Mouse (Mus musculus): ENCODE results near the gene Nsun6.

Nsun6 gene

GRCm38 (mm10) chr2:15054945-15055637, at the start of gene Nsun6:
Gene Nsun6, minus strand, starts transcription at chr2:15055069.
- peak; percentile 90 for DNase-seq (ENCODE audit: low read depth, low spot score)

- DNase-seq (ENCODE audit: low read depth, low spot score) = no peak
Observed at GRCm38 (mm10) chr2:15104386-15104785, 49.5 kb upstream of the Nsun6 start.

GRCm38 (mm10) chr2:15096514-15097090, 41.7 kb upstream of the Nsun6 start:
- DNase-seq (ENCODE audit: low read depth, low spot score) = peak; percentile 53

- DNase-seq (ENCODE audit: low read depth, low spot score) = no peak
Observed at GRCm38 (mm10) chr2:15087308-15087707, 32.4 kb upstream of the Nsun6 start.

GRCm38 (mm10) chr2:15083702-15084101, 28.8 kb upstream of the Nsun6 start:
- no peak for DNase-seq (ENCODE audit: low read depth, low spot score)

- no peak for DNase-seq (ENCODE audit: low read depth, low spot score)
Observed at GRCm38 (mm10) chr2:15067091-15067490, 12.2 kb upstream of the Nsun6 start.

- DNase-seq (ENCODE audit: low read depth, low spot score) = no peak
Observed at GRCm38 (mm10) chr2:15065447-15065846, 10.6 kb upstream of the Nsun6 start.

GRCm38 (mm10) chr2:15064380-15065269, 9.8 kb upstream of the Nsun6 start:
- DNase-seq (ENCODE audit: low read depth, low spot score) = no peak

- no peak for DNase-seq (ENCODE audit: low read depth, low spot score)
Observed at GRCm38 (mm10) chr2:15063815-15064214, 8.9 kb upstream of the Nsun6 start.

GRCm38 (mm10) chr2:15060856-15061255, 6.0 kb upstream of the Nsun6 start:
- DNase-seq (ENCODE audit: low read depth, low spot score) = no peak

GRCm38 (mm10) chr2:15058227-15058626, 3.4 kb upstream of the Nsun6 start:
- no peak for DNase-seq (ENCODE audit: low read depth, low spot score)

GRCm38 (mm10) chr2:15055741-15056151, 877 bp upstream of the Nsun6 start:
- DNase-seq (ENCODE audit: low read depth, low spot score) = peak; percentile 34

GRCm38 (mm10) chr2:15054496-15054895, 373 bp downstream of the Nsun6 start:
- DNase-seq (ENCODE audit: low read depth, low spot score) = peak; percentile 44

GRCm38 (mm10) chr2:15049117-15049873, 5.6 kb downstream of the Nsun6 start, which contains the start of gene Arl5b:
Gene Arl5b, plus strand, starts transcription at chr2:15049395.
- peak; percentile 97 for DNase-seq (ENCODE audit: low read depth, low spot score)

GRCm38 (mm10) chr2:15040326-15040725, 14.5 kb downstream of the Nsun6 start:
- peak; percentile 50 for DNase-seq (ENCODE audit: low read depth, low spot score)

- DNase-seq (ENCODE audit: low read depth, low spot score) = no peak
Observed at GRCm38 (mm10) chr2:15038705-15039104, 16.2 kb downstream of the Nsun6 start.

- DNase-seq (ENCODE audit: low read depth, low spot score) = no peak
Observed at GRCm38 (mm10) chr2:15027816-15028215, 27.1 kb downstream of the Nsun6 start.

GRCm38 (mm10) chr2:15026817-15027216, 28.1 kb downstream of the Nsun6 start:
- no peak for DNase-seq (ENCODE audit: low read depth, low spot score)

GRCm38 (mm10) chr2:15008072-15008471, 46.8 kb downstream of the Nsun6 start:
- no peak for DNase-seq (ENCODE audit: low read depth, low spot score)

GRCm38 (mm10) chr2:15007531-15007930, 47.3 kb downstream of the Nsun6 start:
- no peak for DNase-seq (ENCODE audit: low read depth, low spot score)

- DNase-seq (ENCODE audit: low read depth, low spot score) = no peak
Observed at GRCm38 (mm10) chr2:14997836-14998235, 57.0 kb downstream of the Nsun6 start.

GRCm38 (mm10) chr2:14996036-14996435, 58.8 kb downstream of the Nsun6 start:
- no peak for DNase-seq (ENCODE audit: low read depth, low spot score)

Measured in 3T3-L1 (cell line).